Mouse (Mus musculus): Measurements from ENCODE around the gene Zfp106. TPM values are rescaled to one million over a fixed set of nuclear protein-coding genes. Genes with fewer than 3 reads are reported as not detected.

The Zfp106 gene
- polyA plus RNA-seq, 1 experiment: 287 TPM

- Histone ChIP-seq H3K36me3 (ENCODE audit: control insufficient read depth, insufficient read depth, low read length, poor library complexity, severe bottlenecking) (peaks cover 85% of the 10 kb centered on the region), H3K4me1 (ENCODE audit: control insufficient read depth, insufficient read depth, low read length) (no peaks in the 10 kb centered on the region), H3K9me3 (replicated peaks; ENCODE audit: control insufficient read depth, insufficient read depth, low read length, poor library complexity, severe bottlenecking) (no peaks in the 10 kb centered on the region), H3K4me3 (ENCODE audit: low read depth, low read length) (no peak overlapping the region), H3K27ac (ENCODE audit: insufficient read depth, low read length) (no peak overlapping the region), H3K9ac (ENCODE audit: low read depth, poor library complexity, severe bottlenecking) (no peak overlapping the region), H3K27me3 (ENCODE audit: control insufficient read depth, insufficient read depth, low read length, poor library complexity, severe bottlenecking) (no peaks in the 10 kb centered on the region)
- TF ChIP-seq CTCF (IDR thresholded peaks at IDR 0.05; ENCODE audit: low read depth, low read length) (no peak), EP300 (IDR thresholded peaks at IDR 0.05; ENCODE audit: insufficient read depth, low read depth, low read length) (no peak), POLR2A (IDR thresholded peaks at IDR 0.05; ENCODE audit: insufficient read depth, low read length) (no peak)
Measured at GRCm38 (mm10) chr2:120531223-120531622, 32.4 kb downstream of the Zfp106 start.

- no peaks in the 10 kb centered on the region for H3K9me3 ChIP-seq (replicated peaks; ENCODE audit: control insufficient read depth, insufficient read depth, low read length, poor library complexity, severe bottlenecking)
- no peak overlapping the region for H3K27ac ChIP-seq (ENCODE audit: insufficient read depth, low read length)
- no peak overlapping the region for H3K4me3 ChIP-seq (ENCODE audit: low read depth, low read length)
- H3K9ac ChIP-seq (ENCODE audit: low read depth, poor library complexity, severe bottlenecking): no peak overlapping the region
- peaks cover 88% of the 10 kb centered on the region for H3K36me3 ChIP-seq (ENCODE audit: control insufficient read depth, insufficient read depth, low read length, poor library complexity, severe bottlenecking)
- H3K27me3 ChIP-seq (ENCODE audit: control insufficient read depth, insufficient read depth, low read length, poor library complexity, severe bottlenecking): no peaks in the 10 kb centered on the region
- TF ChIP-seq POLR2A (IDR thresholded peaks at IDR 0.05; ENCODE audit: insufficient read depth, low read length): no peak
- no peak for TF ChIP-seq CTCF (IDR thresholded peaks at IDR 0.05; ENCODE audit: low read depth, low read length)
- no peak for TF ChIP-seq EP300 (IDR thresholded peaks at IDR 0.05; ENCODE audit: insufficient read depth, low read depth, low read length)
- H3K4me1 ChIP-seq (ENCODE audit: control insufficient read depth, insufficient read depth, low read length): no peaks in the 10 kb centered on the region
Measured at GRCm38 (mm10) chr2:120529531-120529930, 34.1 kb downstream of the Zfp106 start.

- Histone ChIP-seq H3K27me3 (ENCODE audit: control insufficient read depth, insufficient read depth, low read length, poor library complexity, severe bottlenecking) (no peaks in the 10 kb centered on the region), H3K36me3 (ENCODE audit: control insufficient read depth, insufficient read depth, low read length, poor library complexity, severe bottlenecking) (peaks cover 96% of the 10 kb centered on the region), H3K9me3 (replicated peaks; ENCODE audit: control insufficient read depth, insufficient read depth, low read length, poor library complexity, severe bottlenecking) (no peaks in the 10 kb centered on the region), H3K9ac (ENCODE audit: low read depth, poor library complexity, severe bottlenecking) (no peak overlapping the region), H3K4me3 (ENCODE audit: low read depth, low read length) (no peak overlapping the region), H3K27ac (ENCODE audit: insufficient read depth, low read length) (no peak overlapping the region), H3K4me1 (ENCODE audit: control insufficient read depth, insufficient read depth, low read length) (no peaks in the 10 kb centered on the region)
- TF ChIP-seq POLR2A (IDR thresholded peaks at IDR 0.05; ENCODE audit: insufficient read depth, low read length) (no peak), CTCF (IDR thresholded peaks at IDR 0.05; ENCODE audit: low read depth, low read length) (no peak)
Measured at GRCm38 (mm10) chr2:120526771-120527170, 36.9 kb downstream of the Zfp106 start.

DNA sequence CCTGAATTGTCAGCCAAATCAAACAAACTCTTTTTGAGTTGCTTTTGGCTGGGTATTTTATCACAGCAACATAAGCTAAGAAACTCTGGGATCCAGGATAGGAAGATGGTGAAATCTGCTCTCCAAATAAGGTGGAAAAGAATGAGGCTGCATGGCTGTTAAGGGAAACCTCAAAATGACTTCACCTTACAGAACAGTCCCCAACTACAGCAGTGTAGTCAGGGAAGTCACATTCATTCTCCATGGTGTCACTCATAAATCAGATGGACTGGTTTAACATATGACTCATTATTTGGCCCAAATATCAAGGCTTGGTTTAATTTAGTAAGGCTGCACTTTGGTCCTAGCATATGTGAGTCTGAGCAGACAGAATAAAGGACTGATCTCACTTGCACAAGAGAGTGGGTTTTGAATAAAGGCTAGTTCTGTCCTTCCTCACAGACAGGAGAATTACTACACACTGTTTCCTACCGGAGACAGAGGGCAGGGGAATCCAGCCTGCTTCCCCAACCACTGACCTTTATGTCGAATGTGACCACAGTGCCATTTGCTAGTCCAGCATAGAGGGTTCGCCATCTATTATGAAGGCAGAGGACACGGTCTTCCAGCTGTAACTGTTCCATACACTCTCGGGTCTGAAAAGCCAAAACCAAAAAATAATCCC, 45.0 kb downstream of the Zfp106 start:
- peaks cover 6% of the 10 kb centered on the region for H3K4me1 ChIP-seq (ENCODE audit: control insufficient read depth, insufficient read depth, low read length)
- H3K4me3 ChIP-seq (ENCODE audit: low read depth, low read length): no peak overlapping the region
- no peak overlapping the region for H3K27ac ChIP-seq (ENCODE audit: insufficient read depth, low read length)
- H3K9ac ChIP-seq (ENCODE audit: low read depth, poor library complexity, severe bottlenecking): no peak overlapping the region
- peaks cover 84% of the 10 kb centered on the region for H3K36me3 ChIP-seq (ENCODE audit: control insufficient read depth, insufficient read depth, low read length, poor library complexity, severe bottlenecking)
- no peaks in the 10 kb centered on the region; the same call in 1 of the 2 replicates for H3K27me3 ChIP-seq (ENCODE audit: control insufficient read depth, insufficient read depth, low read length, poor library complexity, severe bottlenecking)
- no peak for TF ChIP-seq POLR2A (IDR thresholded peaks at IDR 0.05; ENCODE audit: insufficient read depth, low read length)
- no peak for TF ChIP-seq CTCF (IDR thresholded peaks at IDR 0.05; ENCODE audit: low read depth, low read length)
- TF ChIP-seq EP300 (IDR thresholded peaks at IDR 0.05; ENCODE audit: insufficient read depth, low read depth, low read length): no peak
- no peaks in the 10 kb centered on the region for H3K9me3 ChIP-seq (replicated peaks; ENCODE audit: control insufficient read depth, insufficient read depth, low read length, poor library complexity, severe bottlenecking)

DNA sequence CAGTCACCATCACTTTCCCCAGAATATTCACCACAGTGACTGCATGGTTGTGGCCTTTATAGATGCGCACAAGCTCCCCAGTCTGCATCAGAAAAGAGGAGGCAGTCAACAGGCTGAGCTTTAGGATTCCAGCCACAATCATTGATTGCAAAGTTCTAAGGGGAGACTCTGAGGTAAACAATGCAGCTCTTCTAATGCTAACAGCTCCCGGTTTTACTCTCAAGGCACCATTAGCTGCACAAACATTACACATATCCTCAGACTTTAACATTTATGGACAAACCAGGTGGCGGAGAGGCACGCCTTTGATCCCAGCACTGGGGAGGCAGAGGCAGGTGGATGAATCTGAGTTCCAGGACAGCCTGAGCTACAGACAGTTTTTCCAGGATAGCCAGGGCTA, 49.5 kb downstream of the Zfp106 start:
- peak overlapping the region; percentile 92 for H3K27ac ChIP-seq (ENCODE audit: insufficient read depth, low read length)
- peaks cover 75% of the 10 kb centered on the region for H3K36me3 ChIP-seq (ENCODE audit: control insufficient read depth, insufficient read depth, low read length, poor library complexity, severe bottlenecking)
- no peak overlapping the region for H3K9ac ChIP-seq (ENCODE audit: low read depth, poor library complexity, severe bottlenecking)
- no peaks in the 10 kb centered on the region for H3K9me3 ChIP-seq (replicated peaks; ENCODE audit: control insufficient read depth, insufficient read depth, low read length, poor library complexity, severe bottlenecking)
- peaks cover 6% of the 10 kb centered on the region for H3K4me1 ChIP-seq (ENCODE audit: control insufficient read depth, insufficient read depth, low read length)
- TF ChIP-seq EP300 (IDR thresholded peaks at IDR 0.05; ENCODE audit: insufficient read depth, low read depth, low read length) (0 out of 2 replicates have a peak, but pooled peaks have one; percentile 47), POLR2A (IDR thresholded peaks at IDR 0.05; ENCODE audit: insufficient read depth, low read length) (no peak)
- H3K4me3 ChIP-seq (ENCODE audit: low read depth, low read length): no peak overlapping the region
- no peaks in the 10 kb centered on the region for H3K27me3 ChIP-seq (ENCODE audit: control insufficient read depth, insufficient read depth, low read length, poor library complexity, severe bottlenecking)

DNA sequence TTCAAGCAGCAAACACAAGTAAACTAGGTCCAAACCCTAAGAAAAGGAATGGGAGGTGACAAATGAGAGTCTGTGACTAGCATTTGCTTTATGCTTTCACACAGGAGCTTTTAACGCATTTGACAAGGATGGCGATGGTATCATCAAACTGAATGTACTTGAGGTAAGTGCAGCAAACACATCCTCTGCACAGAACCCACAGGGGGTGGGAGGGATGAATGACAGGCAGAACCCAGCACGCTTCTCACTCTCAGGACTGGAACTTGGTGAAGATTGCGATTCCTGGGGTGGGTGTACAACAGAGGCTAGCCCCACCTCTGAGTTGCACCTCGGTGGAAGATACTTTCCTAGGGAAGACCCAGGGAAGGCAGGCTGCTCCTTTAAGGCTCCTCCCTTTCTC, 59.7 kb downstream of the Zfp106 start:
- Histone ChIP-seq H3K9me3 (replicated peaks; ENCODE audit: control insufficient read depth, insufficient read depth, low read length, poor library complexity, severe bottlenecking) (no peaks in the 10 kb centered on the region), H3K9ac (ENCODE audit: low read depth, poor library complexity, severe bottlenecking) (no peak overlapping the region), H3K27me3 (ENCODE audit: control insufficient read depth, insufficient read depth, low read length, poor library complexity, severe bottlenecking) (no peaks in the 10 kb centered on the region), H3K4me3 (ENCODE audit: low read depth, low read length) (no peak overlapping the region), H3K36me3 (ENCODE audit: control insufficient read depth, insufficient read depth, low read length, poor library complexity, severe bottlenecking) (peaks cover under 1% of the 10 kb centered on the region; the same call in 1 of the 2 replicates), H3K27ac (ENCODE audit: insufficient read depth, low read length) (no peak overlapping the region), H3K4me1 (ENCODE audit: control insufficient read depth, insufficient read depth, low read length) (no peaks in the 10 kb centered on the region)
- no peak for TF ChIP-seq CTCF (IDR thresholded peaks at IDR 0.05; ENCODE audit: low read depth, low read length)
- TF ChIP-seq POLR2A (IDR thresholded peaks at IDR 0.05; ENCODE audit: insufficient read depth, low read length): no peak
- no peak for TF ChIP-seq EP300 (IDR thresholded peaks at IDR 0.05; ENCODE audit: insufficient read depth, low read depth, low read length)
